Mouse (Mus musculus) MEL (cell line): ENCODE data around the gene Adar. TPM values are rescaled to one million over a fixed set of nuclear protein-coding genes. Genes with fewer than 3 reads are reported as not detected.

Experiments
- DNase-seq: peaks from one replicate; pipeline ENCODE4 v3.0.0; 2011; ENCODE audit warnings: low read depth, low spot score
- H3K27ac ChIP-seq: 2 replicates; pipeline ENCODE4 v1.5.1; 2012; ENCODE audit warnings: low read depth, mild to moderate bottlenecking, control low read depth, low read length, moderate library complexity; ENCODE audit not compliant: control insufficient read depth
- H3K27me3 ChIP-seq, 2 experiments: fragments of 150-350 bp in 1 of 2; sonication (generic) in 1 of 2; 2 replicates each; pipeline ENCODE4 v1.6.1; 2012; ENCODE audit warnings: low read length in 2 of 2, mild to moderate bottlenecking in 2 of 2, improper control_type of control experiment in 1 of 2, moderate library complexity in 1 of 2; ENCODE audit not compliant: insufficient read depth in 2 of 2, control insufficient read depth in 1 of 2
- H3K36me3 ChIP-seq, 2 experiments: 2 replicates each; pipeline ENCODE4 v1.6.1; 2012 to 2014; ENCODE audit warnings: low read length in 2 of 2, improper control_type of control experiment in 1 of 2, inconsistent platforms in 1 of 2, mild to moderate bottlenecking in 1 of 2; ENCODE audit not compliant: insufficient read depth in 2 of 2, control insufficient read depth in 1 of 2
- H3K4me1 ChIP-seq, 2 experiments: fragments of 150-350 bp in 1 of 2; sonication (generic) in 1 of 2; 2 replicates each; pipeline ENCODE4 v1.6.1; 2012; ENCODE audit warnings: low read length in 2 of 2, improper control_type of control experiment in 1 of 2, mild to moderate bottlenecking in 1 of 2; ENCODE audit not compliant: insufficient read depth in 2 of 2, control insufficient read depth in 1 of 2
- H3K4me3 ChIP-seq, 2 experiments: fragments of 150-350 bp in 1 of 2; sonication (generic) in 1 of 2; 2 replicates each; pipeline ENCODE4 v1.5.1; 2012; ENCODE audit warnings: low read depth in 2 of 2, low read length in 2 of 2, mild to moderate bottlenecking in 2 of 2, moderate library complexity in 2 of 2, control low read depth in 1 of 2, improper control_type of control experiment in 1 of 2; ENCODE audit not compliant: control insufficient read depth in 1 of 2, insufficient read depth in 1 of 2
- H3K79me2 ChIP-seq: 2 replicates; pipeline ENCODE4 v1.6.1; 2012; ENCODE audit warnings: mild to moderate bottlenecking, low read length, moderate library complexity; ENCODE audit not compliant: control insufficient read depth, poor library complexity, insufficient read depth
- H3K9ac ChIP-seq: 2 replicates; pipeline ENCODE4 v1.6.1; 2012; ENCODE audit warnings: low read depth, mild to moderate bottlenecking, control low read depth, low read length, moderate library complexity; ENCODE audit not compliant: control insufficient read depth, poor library complexity, severe bottlenecking
- H3K9me3 ChIP-seq: fragments of 150-350 bp; sonication (generic); replicated peaks from 2 replicates; pipeline ENCODE4 v1.6.1; 2012; ENCODE audit warnings: mild to moderate bottlenecking, low read length, improper control_type of control experiment, moderate library complexity; ENCODE audit not compliant: insufficient read depth
- CHD1 ChIP-seq: IDR thresholded peaks from 2 replicates; pipeline ENCODE4 v1.6.1; 2012; ENCODE audit warnings: low read depth, mild to moderate bottlenecking, inconsistent platforms, low read length, improper control_type of control experiment
- CTCF ChIP-seq, 3 experiments: IDR thresholded peaks in 2 of 3; conservative IDR thresholded peaks in 1 of 3; 2 replicates each; pipeline ENCODE4 v1.5.1; 2011 to 2012; ENCODE audit warnings: low read length in 3 of 3, low read depth in 2 of 3, mild to moderate bottlenecking in 2 of 3, improper control_type of control experiment in 1 of 3, inconsistent platforms in 1 of 3, mixed read lengths in 1 of 3, moderate library complexity in 1 of 3; ENCODE audit not compliant: control insufficient read depth in 1 of 3, insufficient read depth in 1 of 3, poor library complexity in 1 of 3, severe bottlenecking in 1 of 3
- ELF1 ChIP-seq: IDR thresholded peaks from 2 replicates; pipeline ENCODE4 v1.6.1; 2014; ENCODE audit warnings: low read depth, mild to moderate bottlenecking, inconsistent platforms, low read length, improper control_type of control experiment, moderate library complexity
- EP300 ChIP-seq, 2 experiments: IDR thresholded peaks; 2 replicates each; pipeline ENCODE4 v1.6.1; 2011; ENCODE audit warnings: improper control_type of control experiment in 2 of 2, low read length in 2 of 2, low read depth in 1 of 2, mild to moderate bottlenecking in 1 of 2
- GATA1 ChIP-seq: IDR thresholded peaks from 2 replicates; pipeline ENCODE4 v1.6.1; 2011; ENCODE audit warnings: low read depth, low read length, improper control_type of control experiment
- HCFC1 ChIP-seq: IDR thresholded peaks from 2 replicates; pipeline ENCODE4 v1.6.1; 2012; ENCODE audit warnings: low read depth, mild to moderate bottlenecking, inconsistent platforms, low read length, improper control_type of control experiment, moderate library complexity
- JUND ChIP-seq: IDR thresholded peaks from 2 replicates; pipeline ENCODE4 v1.6.1; 2011; ENCODE audit warnings: low read depth, mild to moderate bottlenecking, improper control_type of control experiment, low read length
- KAT2A ChIP-seq: conservative IDR thresholded peaks from 2 replicates; pipeline ENCODE4 v1.6.1; 2012; ENCODE audit warnings: low read depth, low read length, improper control_type of control experiment, inconsistent platforms
- MAFK ChIP-seq: IDR thresholded peaks from 2 replicates; pipeline ENCODE4 v1.6.1; 2011; ENCODE audit warnings: low read depth, mild to moderate bottlenecking, low read length, improper control_type of control experiment, borderline replicate concordance
- MAX ChIP-seq: IDR thresholded peaks from 2 replicates; pipeline ENCODE4 v1.6.1; 2011; ENCODE audit warnings: low read length, improper control_type of control experiment
- MAZ ChIP-seq: IDR thresholded peaks from 2 replicates; pipeline ENCODE4 v1.6.1; 2012; ENCODE audit warnings: low read depth, mild to moderate bottlenecking, inconsistent platforms, low read length, improper control_type of control experiment
- MYB ChIP-seq: IDR thresholded peaks from 2 replicates; pipeline ENCODE4 v1.6.1; 2011; ENCODE audit warnings: mild to moderate bottlenecking, low read depth, low read length, improper control_type of control experiment
- MYC ChIP-seq: IDR thresholded peaks from 2 replicates; pipeline ENCODE4 v1.6.1; 2011; ENCODE audit warnings: low read depth, mild to moderate bottlenecking, low read length, improper control_type of control experiment, moderate library complexity
- NELFE ChIP-seq: IDR thresholded peaks from 2 replicates; pipeline ENCODE4 v1.6.1; 2011; ENCODE audit warnings: low read depth, low read length, improper control_type of control experiment
- NRF1 ChIP-seq: IDR thresholded peaks from 2 replicates; pipeline ENCODE4 v1.6.1; 2014; ENCODE audit warnings: low read depth, mild to moderate bottlenecking, inconsistent platforms, low read length, improper control_type of control experiment, moderate library complexity; ENCODE audit not compliant: poor library complexity, insufficient read depth, severe bottlenecking
- POLR2A ChIP-seq, 2 experiments: IDR thresholded peaks; 2 replicates each; pipeline ENCODE4 v1.6.1; 2011 to 2012; ENCODE audit warnings: low read length in 2 of 2, mild to moderate bottlenecking in 2 of 2, control low read depth in 1 of 2, improper control_type of control experiment in 1 of 2, low read depth in 1 of 2, moderate library complexity in 1 of 2; ENCODE audit not compliant: control insufficient read depth in 1 of 2, insufficient read depth in 1 of 2, poor library complexity in 1 of 2
- POLR2AphosphoS5 ChIP-seq: IDR thresholded peaks from 2 replicates; pipeline ENCODE4 v1.6.1; 2012; ENCODE audit warnings: low read depth, borderline replicate concordance, mild to moderate bottlenecking, inconsistent platforms, low read length, moderate library complexity, mixed read lengths
- RAD21 ChIP-seq: IDR thresholded peaks from 2 replicates; pipeline ENCODE4 v1.6.1; 2011; ENCODE audit warnings: mild to moderate bottlenecking, low read depth, low read length, improper control_type of control experiment
- SIN3A ChIP-seq: IDR thresholded peaks from 2 replicates; pipeline ENCODE4 v1.6.1; 2012; ENCODE audit warnings: low read length, improper control_type of control experiment, inconsistent platforms
- SMC3 ChIP-seq: IDR thresholded peaks from 2 replicates; pipeline ENCODE4 v1.6.1; 2011; ENCODE audit warnings: low read depth, low read length, improper control_type of control experiment
- TAL1 ChIP-seq: IDR thresholded peaks from 2 replicates; pipeline ENCODE4 v1.6.1; 2012; ENCODE audit warnings: mild to moderate bottlenecking, inconsistent platforms, low read length, moderate library complexity, mixed read lengths
- USF1 ChIP-seq: IDR thresholded peaks from 2 replicates; pipeline ENCODE4 v1.6.1; 2014; ENCODE audit warnings: low read depth, mild to moderate bottlenecking, inconsistent platforms, low read length, improper control_type of control experiment, moderate library complexity
- USF2 ChIP-seq, 2 experiments: IDR thresholded peaks; 2 replicates each; pipeline ENCODE4 v1.6.1; 2011 to 2012; ENCODE audit warnings: improper control_type of control experiment in 2 of 2, low read length in 2 of 2, borderline replicate concordance in 1 of 2, inconsistent platforms in 1 of 2, low read depth in 1 of 2, mild to moderate bottlenecking in 1 of 2; ENCODE audit not compliant: insufficient read depth in 1 of 2
- ZC3H11A ChIP-seq: IDR thresholded peaks from 2 replicates; pipeline ENCODE4 v1.6.1; 2012; ENCODE audit warnings: low read depth, mild to moderate bottlenecking, inconsistent platforms, low read length, improper control_type of control experiment
- ZKSCAN1 ChIP-seq: IDR thresholded peaks from 2 replicates; pipeline ENCODE4 v1.6.1; 2012; ENCODE audit warnings: low read depth, mild to moderate bottlenecking, inconsistent platforms, low read length, improper control_type of control experiment, moderate library complexity
- ZMIZ1 ChIP-seq: IDR thresholded peaks from 2 replicates; pipeline ENCODE4 v1.6.1; 2012; ENCODE audit warnings: low read depth, mild to moderate bottlenecking, inconsistent platforms, low read length, improper control_type of control experiment, moderate library complexity
- ZNF384 ChIP-seq: IDR thresholded peaks from 2 replicates; pipeline ENCODE4 v1.6.1; 2012; ENCODE audit warnings: low read depth, mild to moderate bottlenecking, inconsistent platforms, low read length, improper control_type of control experiment
- polyA plus RNA-seq, 2 experiments: library from polyadenylated mRNA; stranded (reverse) in 1 of 2; unstranded in 1 of 2; fragments of >175 nt in 1 of 2; fragments of >200 nt in 1 of 2; gene quantifications; 2 replicates each; pipeline versions ENCODE4 v1.2.1 to v1.2.4; 2012; ENCODE audit warnings: low replicate concordance in 2 of 2, low read depth in 1 of 2; ENCODE audit not compliant: insufficient read length in 2 of 2, insufficient read depth in 1 of 2, missing spikeins in 1 of 2
- total RNA-seq: library from RNA; depleted of rRNA; stranded (reverse); fragments of 300-350 nt; gene quantifications from 2 replicates; pipeline ENCODE4 v1.2.3, GENCODE M21; 2012

The Adar gene
- total and polyA plus RNA-seq, 3 experiments, result 26.7 to 124 (median 45.1) TPM

DNA sequence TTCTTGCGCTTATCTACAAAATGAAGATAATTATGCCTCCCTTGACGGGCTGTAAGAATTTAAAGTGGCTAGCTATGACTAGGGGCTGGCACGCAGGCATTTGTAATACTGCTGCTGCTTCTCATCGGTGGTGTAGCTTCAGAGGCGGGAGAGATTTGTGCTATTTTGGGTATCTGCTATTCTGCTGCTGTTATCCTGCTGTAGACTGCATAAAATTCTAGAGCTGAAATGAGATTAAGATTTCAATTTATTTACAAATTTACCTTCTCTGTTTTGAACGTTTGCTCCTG is 1.1 kb downstream of the Adar start (continued):
- TF ChIP-seq RAD21, result no peak
- no peak for TF ChIP-seq TAL1
- TF ChIP-seq ELF1, result no peak
- no peak for TF ChIP-seq SIN3A
- no peak for TF ChIP-seq ZNF384
- TF ChIP-seq JUND, result no peak
- no peak for TF ChIP-seq MYC
- no peak for TF ChIP-seq KAT2A
- TF ChIP-seq MAZ, result no peak
- TF ChIP-seq MAX, result 0 out of 2 replicates have a peak, but pooled peaks have one; percentile 33
- no peak for TF ChIP-seq MAFK
- no peak for TF ChIP-seq POLR2A (IDR thresholded peaks at IDR 0.05; ENCODE audit: control insufficient read depth in 1 of 2, insufficient read depth in 1 of 2, low read depth in 1 of 2, low read length in 2 of 2, poor library complexity in 1 of 2)
- TF ChIP-seq HCFC1, result 0 out of 2 replicates have a peak, but pooled peaks have one; percentile 27
- TF ChIP-seq ZKSCAN1, result no peak

GRCm38 (mm10) chr3:89722032-89722431 is 7.2 kb downstream of the Adar start:
- TF ChIP-seq EP300 (IDR thresholded peaks at IDR 0.05; ENCODE audit: low read depth in 1 of 2, low read length in 2 of 2) (no peak), ZMIZ1 (no peak), USF2 (IDR thresholded peaks at IDR 0.05; ENCODE audit: borderline replicate concordance in 1 of 2, insufficient read depth in 1 of 2, low read depth in 1 of 2, low read length in 2 of 2) (no peak), ZC3H11A (no peak), MAZ (no peak), POLR2AphosphoS5 (no peak), CTCF (IDR thresholded peaks at IDR 0.05 in 2 of 3, conservative IDR thresholded peaks at IDR 0.05 in 1 of 3; ENCODE audit: control insufficient read depth in 1 of 3, insufficient read depth in 1 of 3, low read depth in 2 of 3, low read length in 3 of 3, poor library complexity in 1 of 3, severe bottlenecking in 1 of 3) (no peak), NELFE (no peak), HCFC1 (no peak), ZKSCAN1 (no peak), ELF1 (no peak), GATA1 (no peak), SMC3 (no peak), MAX (no peak), CHD1 (no peak), USF1 (no peak), MAFK (no peak), MYC (no peak), MYB (no peak), NRF1 (no peak)
- peaks cover 0 to 3% of the 10 kb centered on the region in 2 experiments; a peak in 2 of 4 replicates for H3K4me1 ChIP-seq
- H3K27me3 ChIP-seq, result no peaks in the 10 kb centered on the region
- no peaks in the 10 kb centered on the region for H3K9me3 ChIP-seq
- H3K4me3 ChIP-seq, result no peak overlapping the region
- H3K79me2 ChIP-seq, result peaks cover 19% of the 10 kb centered on the region
- no peak for DNase-seq
- H3K27ac ChIP-seq, result no peak overlapping the region
- no peak overlapping the region for H3K9ac ChIP-seq
- H3K36me3 ChIP-seq, result peaks cover 0 to 3% of the 10 kb centered on the region in 2 experiments; a peak in 1 of 4 replicates
